Mouse (Mus musculus): Measurements from ENCODE around the gene Zc3h12a.

Zc3h12a gene

GRCm38 (mm10) chr4:125115081-125115480 is 12.6 kb downstream of the Zc3h12a start:
- DNase-seq (ENCODE audit: low spot score), result no peak

GRCm38 (mm10) chr4:125114638-125115037 is 13.0 kb downstream of the Zc3h12a start:
- DNase-seq (ENCODE audit: low spot score), result peak; percentile 92

GRCm38 (mm10) chr4:125105354-125105753 is 22.3 kb downstream of the Zc3h12a start:
- no peak for DNase-seq (ENCODE audit: low spot score)

GRCm38 (mm10) chr4:125101334-125101733 is 26.3 kb downstream of the Zc3h12a start:
- DNase-seq (ENCODE audit: low spot score), result no peak

GRCm38 (mm10) chr4:125099458-125099857 is 28.2 kb downstream of the Zc3h12a start:
- DNase-seq (ENCODE audit: low spot score), result peak; percentile 87

GRCm38 (mm10) chr4:125097412-125097811 is 30.2 kb downstream of the Zc3h12a start:
- DNase-seq (ENCODE audit: low spot score), result no peak

- no peak for DNase-seq (ENCODE audit: low spot score)
Observed at GRCm38 (mm10) chr4:125096066-125096465, 31.6 kb downstream of the Zc3h12a start.

- no peak for DNase-seq (ENCODE audit: low spot score)
Observed at GRCm38 (mm10) chr4:125093031-125093430, 34.6 kb downstream of the Zc3h12a start.

- DNase-seq (ENCODE audit: low spot score), result peak; percentile 57
Observed at GRCm38 (mm10) chr4:125085346-125085841, 42.2 kb downstream of the Zc3h12a start.

- DNase-seq (ENCODE audit: low spot score), result peak; percentile 93
Observed at GRCm38 (mm10) chr4:125084403-125085345, 43.0 kb downstream of the Zc3h12a start, which contains the start of gene Meaf6. TSS of gene Meaf6 (plus strand) at chr4:125085134.

GRCm38 (mm10) chr4:125078698-125079097 is 48.9 kb downstream of the Zc3h12a start:
- DNase-seq (ENCODE audit: low spot score), result no peak

GRCm38 (mm10) chr4:125077700-125078099 is 49.9 kb downstream of the Zc3h12a start:
- DNase-seq (ENCODE audit: low spot score), result no peak

All from layer of hippocampus, adult 11-12 months (tissue).